Mouse (Mus musculus): Measurements from ENCODE around the gene Asic1. TPM values are rescaled to one million over a fixed set of nuclear protein-coding genes. Genes with fewer than 3 reads are reported as not detected.

The Asic1 gene
- total and polyA plus RNA-seq, 3 experiments, result 0.08 to 1.0 TPM; not detected in 1

GRCm38 (mm10) chr15:99668881-99669280 is 1.3 kb upstream of the Asic1 start (continued):
- TF ChIP-seq ZNF384 (IDR thresholded peaks at IDR 0.05; ENCODE audit: low read depth, low read length) (no peak; the same call in 1 of the 2 replicates), POLR2A (IDR thresholded peaks at IDR 0.05; ENCODE audit: control insufficient read depth in 1 of 2, insufficient read depth in 1 of 2, low read depth in 1 of 2, low read length in 2 of 2, poor library complexity in 1 of 2) (no peak), CTCF (IDR thresholded peaks at IDR 0.05 in 2 of 3, conservative IDR thresholded peaks at IDR 0.05 in 1 of 3; ENCODE audit: control insufficient read depth in 1 of 3, insufficient read depth in 1 of 3, low read depth in 2 of 3, low read length in 3 of 3, poor library complexity in 1 of 3, severe bottlenecking in 1 of 3) (peak; percentile 99 to 100 (median 100)), ETS1 (IDR thresholded peaks at IDR 0.05; ENCODE audit: low read depth, low read length) (no peak), BHLHE40 (IDR thresholded peaks at IDR 0.05; ENCODE audit: borderline replicate concordance, low read depth, low read length) (0 out of 2 replicates have a peak, but pooled peaks have one; percentile 45), HCFC1 (IDR thresholded peaks at IDR 0.05; ENCODE audit: low read depth, low read length) (no peak), POLR2AphosphoS2 (IDR thresholded peaks at IDR 0.05; ENCODE audit: low read length) (no peak), CHD1 (IDR thresholded peaks at IDR 0.05; ENCODE audit: low read depth, low read length) (no peak), TBP (IDR thresholded peaks at IDR 0.05; ENCODE audit: low read depth, low read length) (no peak), GATA1 (IDR thresholded peaks at IDR 0.05; ENCODE audit: low read depth, low read length) (peak; percentile 55), MXI1 (IDR thresholded peaks at IDR 0.05; ENCODE audit: low read depth, low read length) (peak; percentile 64), TAL1 (IDR thresholded peaks at IDR 0.05; ENCODE audit: low read length) (peak; percentile 12; the same call in 1 of the 2 replicates), E2F4 (IDR thresholded peaks at IDR 0.05; ENCODE audit: borderline replicate concordance, low read depth, low read length) (no peak), NRF1 (IDR thresholded peaks at IDR 0.05; ENCODE audit: insufficient read depth, low read depth, low read length, poor library complexity, severe bottlenecking) (no peak), MAZ (IDR thresholded peaks at IDR 0.05; ENCODE audit: low read depth, low read length) (peak; percentile 63; the same call in 1 of the 2 replicates), ZKSCAN1 (IDR thresholded peaks at IDR 0.05; ENCODE audit: low read depth, low read length) (no peak), POLR2AphosphoS5 (IDR thresholded peaks at IDR 0.05; ENCODE audit: borderline replicate concordance, low read depth, low read length) (no peak), MYB (IDR thresholded peaks at IDR 0.05; ENCODE audit: low read depth, low read length) (no peak), KAT2A (conservative IDR thresholded peaks at IDR 0.05; ENCODE audit: low read depth, low read length) (no peak)

- Histone ChIP-seq H3K9me3 (replicated peaks; ENCODE audit: insufficient read depth, low read length) (no peaks in the 10 kb centered on the region), H3K4me1 (ENCODE audit: control insufficient read depth in 1 of 2, insufficient read depth in 2 of 2, low read length in 2 of 2) (peaks cover 0 to 13% of the 10 kb centered on the region in 2 experiments; a peak in 2 of 4 replicates), H3K36me3 (ENCODE audit: control insufficient read depth in 1 of 2, insufficient read depth in 2 of 2, low read length in 2 of 2) (peaks cover 0 to 5% of the 10 kb centered on the region in 2 experiments; a peak in 1 of 4 replicates), H3K79me2 (ENCODE audit: control insufficient read depth, insufficient read depth, low read length, poor library complexity) (no peaks in the 10 kb centered on the region), H3K4me3 (ENCODE audit: control insufficient read depth in 1 of 2, insufficient read depth in 1 of 2, low read depth in 2 of 2, low read length in 2 of 2) (no peak overlapping the region), H3K9ac (ENCODE audit: control insufficient read depth, low read depth, low read length, poor library complexity, severe bottlenecking) (no peak overlapping the region), H3K27me3 (ENCODE audit: control insufficient read depth in 1 of 2, insufficient read depth in 2 of 2, low read length in 2 of 2) (peaks cover 3 to 6% of the 10 kb centered on the region in 2 experiments), H3K27ac (ENCODE audit: control insufficient read depth, low read depth, low read length) (no peak overlapping the region)
- no peak for TF ChIP-seq MAZ (IDR thresholded peaks at IDR 0.05; ENCODE audit: low read depth, low read length)
- TF ChIP-seq EP300 (IDR thresholded peaks at IDR 0.05; ENCODE audit: low read depth in 1 of 2, low read length in 2 of 2), result no peak
- no peak for DNase-seq (ENCODE audit: low read depth, low spot score)
These were observed 776 bp upstream of the Asic1 start for GRCm38 (mm10) chr15:99669392-99669791.

All from MEL (cell line).